Mouse (Mus musculus) lung, postnatal 14 days (tissue): ENCODE data around the gene Ppp1r26.

ENCODE experiments used
- DNase-seq: peaks from one replicate; pipeline ENCODE4 v3.0.0; 2021

Ppp1r26 gene

GRCm38 (mm10) chr2:28502987-28503386, 56.4 kb downstream of the Ppp1r26 start:
- DNase-seq, result no peak

GRCm38 (mm10) chr2:28504676-28505075, 58.1 kb downstream of the Ppp1r26 start:
- DNase-seq, result no peak
